Mouse (Mus musculus): ENCODE data around the gene Npdc1.
"Not testable (repeated sequence)": the region's sequence is repeated elsewhere in the genome, so short reads cannot be mapped to it uniquely, and the experiment has no call there.

The Npdc1 gene

GRCm38 (mm10) chr2:25395721-25396596, 3.2 kb upstream of the Npdc1 start, which contains the start of gene Entpd2:
Gene Entpd2 (plus strand): TSS chr2:25395874.
- peak; percentile 46 for DNase-seq

- no peak for DNase-seq
Observed at GRCm38 (mm10) chr2:25396597-25396983, 2.6 kb upstream of the Npdc1 start.

- DNase-seq, result no peak
Observed at GRCm38 (mm10) chr2:25397010-25397409, 2.1 kb upstream of the Npdc1 start.

GRCm38 (mm10) chr2:25398065-25398464, 1.1 kb upstream of the Npdc1 start:
- DNase-seq, result no peak

- no peak for DNase-seq
Observed at GRCm38 (mm10) chr2:25400291-25400690, 1.1 kb downstream of the Npdc1 start.

GRCm38 (mm10) chr2:25400764-25401163, 1.6 kb downstream of the Npdc1 start:
- DNase-seq, result peak; percentile 67

GRCm38 (mm10) chr2:25402377-25402971, 3.3 kb downstream of the Npdc1 start:
- DNase-seq, result peak; percentile 94

- peak; percentile 57 for DNase-seq
Observed at GRCm38 (mm10) chr2:25402972-25403601, 3.9 kb downstream of the Npdc1 start.

- no peak for DNase-seq
Observed at GRCm38 (mm10) chr2:25403994-25404393, 4.8 kb downstream of the Npdc1 start.

GRCm38 (mm10) chr2:25408908-25409307, 9.8 kb downstream of the Npdc1 start:
- DNase-seq, result no peak

- DNase-seq, result not testable (repeated sequence)
Observed at GRCm38 (mm10) chr2:25413436-25413835, 14.3 kb downstream of the Npdc1 start.

GRCm38 (mm10) chr2:25417426-25417825, 18.3 kb downstream of the Npdc1 start:
- DNase-seq, result no peak

GRCm38 (mm10) chr2:25421896-25422295, 22.7 kb downstream of the Npdc1 start:
- DNase-seq, result peak; percentile 74

GRCm38 (mm10) chr2:25422587-25423410, 23.6 kb downstream of the Npdc1 start, which contains the start of gene Fut7:
Gene Fut7 (plus strand): TSS chr2:25423267.
- DNase-seq, result peak; percentile 59

- no peak for DNase-seq
Observed at GRCm38 (mm10) chr2:25423626-25424025, 24.5 kb downstream of the Npdc1 start.

GRCm38 (mm10) chr2:25425481-25425880, 26.3 kb downstream of the Npdc1 start:
- DNase-seq, result no peak

- DNase-seq, result peak; percentile 82
Observed at GRCm38 (mm10) chr2:25426721-25427191, 27.6 kb downstream of the Npdc1 start.

- DNase-seq, result no peak
Observed at GRCm38 (mm10) chr2:25427256-25427655, 28.1 kb downstream of the Npdc1 start.

GRCm38 (mm10) chr2:25428442-25429236, 29.5 kb downstream of the Npdc1 start, which contains the start of gene Abca2:
Gene Abca2 (plus strand): TSS chr2:25428703.
- peak; percentile 98 for DNase-seq

- DNase-seq, result no peak
Observed at GRCm38 (mm10) chr2:25429435-25430180, 30.5 kb downstream of the Npdc1 start.

Data from thymus, postnatal 4 days (tissue).